Mouse (Mus musculus): ENCODE measurements at regions not wholly inside any gene's neighbourhood (a gene's known extent, or its start where the extent isn't known, plus 50 kb on each side); places are given as distances from the start of the nearest gene placed in this dataset.

GRCm38 (mm10) chr4:152963001-152963400 lies 485.3 kb upstream of the Kcnab2 start:
- intact Hi-C loops (cut with DNase I) = no loop called here
- DNase-seq (ENCODE audit: low spot score in 2 of 2) = no peak

GRCm38 (mm10) chr4:152962165-152962564 lies 484.5 kb upstream of the Kcnab2 start:
- DNase-seq (ENCODE audit: low spot score in 2 of 2) = no peak

GRCm38 (mm10) chr4:152961677-152962076 lies 484.0 kb upstream of the Kcnab2 start:
- no peak for DNase-seq (ENCODE audit: low spot score in 2 of 2)
- intact Hi-C loops (cut with DNase I) = no loop called here

More at GRCm38 (mm10) chr4:152962165-152962564, 484.5 kb upstream of the Kcnab2 start:
- intact Hi-C loops (cut with DNase I) = no loop called here

DNA sequence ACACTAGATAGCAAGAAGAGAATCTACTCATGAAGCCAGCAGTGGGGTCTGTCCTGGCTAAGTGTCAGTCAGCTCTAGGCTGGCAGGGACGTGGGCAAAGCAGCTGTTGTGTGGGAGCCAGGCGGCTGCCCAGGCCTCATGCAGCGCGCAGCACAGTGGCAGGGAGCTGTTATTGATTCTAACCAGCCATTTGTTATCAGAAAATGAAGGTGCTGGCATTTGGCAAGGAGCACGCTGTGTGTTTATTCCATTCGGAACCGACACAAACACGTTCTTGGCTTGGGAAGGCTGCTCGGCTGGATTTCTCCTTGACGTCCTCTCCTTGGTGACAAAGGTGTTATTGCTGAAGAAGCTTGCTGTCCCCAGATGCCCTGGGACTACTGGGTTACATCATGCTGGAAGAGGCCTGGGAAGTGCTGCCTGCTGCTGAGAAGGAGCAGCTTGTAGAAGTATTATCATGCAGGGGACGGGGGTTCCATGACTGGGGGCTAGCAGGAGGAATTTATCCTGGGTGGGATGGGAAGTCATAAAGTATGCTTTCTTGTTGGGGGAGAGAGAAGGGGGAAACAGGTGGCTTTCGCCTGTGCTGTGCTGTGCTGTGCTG lies 482.1 kb upstream of the Kcnab2 start:
- intact Hi-C loops (cut with DNase I) = no loop called here
- peak; percentile 58 to 70 for DNase-seq (ENCODE audit: low spot score in 2 of 2)

- intact Hi-C loops (cut with DNase I) = no loop called here
- DNase-seq (ENCODE audit: low spot score in 2 of 2) = no peak
Measured at GRCm38 (mm10) chr4:152953237-152953974, 475.7 kb upstream of the Kcnab2 start.

GRCm38 (mm10) chr4:152948956-152949355 lies 471.3 kb upstream of the Kcnab2 start:
- intact Hi-C loops (cut with DNase I) = no loop called here
- no peak for DNase-seq (ENCODE audit: low spot score in 2 of 2)

GRCm38 (mm10) chr4:152941159-152941558 lies 463.5 kb upstream of the Kcnab2 start:
- DNase-seq (ENCODE audit: low spot score in 2 of 2) = no peak
- intact Hi-C loops (cut with DNase I) = no loop called here

GRCm38 (mm10) chr4:152936614-152937013 lies 458.9 kb upstream of the Kcnab2 start:
- no peak for DNase-seq (ENCODE audit: low spot score in 2 of 2)
- intact Hi-C loops (cut with DNase I) = no loop called here

GRCm38 (mm10) chr4:152935484-152935883 lies 457.8 kb upstream of the Kcnab2 start:
- intact Hi-C loops (cut with DNase I) = no loop called here
- DNase-seq (ENCODE audit: low spot score in 2 of 2) = no peak

DNA sequence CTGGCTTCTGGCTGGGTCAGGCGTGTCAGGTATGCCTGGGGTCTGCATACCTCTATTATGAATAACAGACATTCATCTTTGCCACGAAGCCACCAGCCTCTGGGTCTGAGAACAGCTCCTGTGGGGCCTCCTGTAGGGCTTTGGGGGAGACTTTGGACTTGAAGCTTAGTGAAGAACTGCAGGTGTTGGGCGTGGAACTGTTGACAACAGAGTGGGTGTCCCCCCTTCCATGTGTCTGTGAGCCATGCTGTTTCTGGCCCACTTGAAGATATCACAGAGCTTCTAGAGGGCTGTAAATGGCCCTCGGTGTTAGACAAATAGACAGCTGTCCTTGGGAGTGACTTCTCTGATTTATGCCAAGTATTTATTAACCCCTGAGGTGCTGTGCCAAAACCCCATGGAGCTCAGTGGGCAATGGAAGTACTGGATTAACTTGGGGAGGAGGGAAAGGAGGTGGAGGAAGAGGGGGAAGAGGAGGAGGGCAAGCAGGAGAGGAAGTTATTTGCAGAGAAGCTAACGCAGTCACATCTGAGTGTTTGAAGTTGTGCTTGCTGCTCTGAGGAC lies 450.8 kb upstream of the Kcnab2 start:
- intact Hi-C loops (cut with DNase I) = no loop called here

GRCm38 (mm10) chr4:152920261-152920660 lies 442.6 kb upstream of the Kcnab2 start:
- DNase-seq (ENCODE audit: low spot score in 2 of 2) = no peak
- intact Hi-C loops (cut with DNase I) = no loop called here

More for the DNA sequence above, 450.8 kb upstream of the Kcnab2 start:
- DNase-seq (ENCODE audit: low spot score in 2 of 2) = no peak

- DNase-seq (ENCODE audit: low spot score in 2 of 2) = no peak
- intact Hi-C loops (cut with DNase I) = no loop called here
Measured at GRCm38 (mm10) chr4:152919851-152920250, 442.2 kb upstream of the Kcnab2 start.

GRCm38 (mm10) chr4:152916576-152916975 lies 438.9 kb upstream of the Kcnab2 start:
- no peak for DNase-seq (ENCODE audit: low spot score in 2 of 2)
- intact Hi-C loops (cut with DNase I) = no loop called here

DNA sequence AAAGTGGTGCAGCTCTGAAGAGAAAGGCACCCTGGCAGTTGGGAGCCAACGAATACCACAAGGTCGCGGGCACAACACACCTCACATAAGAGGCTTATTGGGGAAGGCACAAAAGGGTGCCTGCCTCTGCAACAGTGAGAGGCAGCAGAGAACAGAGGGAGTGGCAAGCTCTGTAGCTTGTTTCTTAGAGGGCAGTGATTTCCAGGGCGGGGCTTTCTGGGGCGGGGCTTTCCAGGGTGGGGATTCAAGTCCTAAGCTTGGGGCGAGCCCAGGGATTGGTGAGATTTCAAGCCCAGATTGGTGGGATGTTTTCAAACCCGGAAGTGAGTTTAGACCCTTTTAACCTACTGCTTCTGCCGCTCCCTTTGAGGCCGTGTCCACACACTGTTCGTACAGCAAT lies 435.8 kb upstream of the Kcnab2 start:
- intact Hi-C loops (cut with DNase I) = no loop called here
- DNase-seq (ENCODE audit: low spot score in 2 of 2) = no peak

GRCm38 (mm10) chr4:152912846-152913245 lies 435.2 kb upstream of the Kcnab2 start:
- intact Hi-C loops (cut with DNase I) = no loop called here
- no peak for DNase-seq (ENCODE audit: low spot score in 2 of 2)

GRCm38 (mm10) chr4:152908235-152908634 lies 430.6 kb upstream of the Kcnab2 start:
- intact Hi-C loops (cut with DNase I) = no loop called here
- DNase-seq (ENCODE audit: low spot score in 2 of 2) = peak; percentile 51 to 62

DNA sequence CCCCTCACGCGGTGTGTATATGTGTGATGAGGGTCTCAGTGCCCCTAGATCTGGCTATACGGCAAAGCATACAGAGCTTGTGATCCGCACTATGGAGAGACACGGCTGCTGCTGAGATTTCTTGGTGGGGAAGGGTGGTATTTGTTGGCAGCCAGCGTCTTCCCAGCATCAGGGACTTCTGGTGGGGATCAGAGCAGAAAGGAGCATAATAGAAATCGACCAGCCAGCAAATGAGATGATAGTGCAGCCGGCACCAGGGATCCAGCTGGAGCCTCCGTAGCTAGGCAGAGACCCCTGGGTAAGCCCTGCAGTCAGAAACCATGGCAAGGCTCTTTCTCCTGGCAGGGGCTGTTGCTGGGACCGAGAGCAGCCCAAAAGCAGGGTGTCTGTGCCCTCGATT lies 425.2 kb upstream of the Kcnab2 start:
- intact Hi-C loops (cut with DNase I) = no loop called here

GRCm38 (mm10) chr4:152900049-152900448 lies 422.4 kb upstream of the Kcnab2 start:
- intact Hi-C loops (cut with DNase I) = no loop called here
- peak in 1 of 2 experiments; percentile 68 for DNase-seq (ENCODE audit: low spot score in 2 of 2)

More for the DNA sequence above, 425.2 kb upstream of the Kcnab2 start:
- no peak for DNase-seq (ENCODE audit: low spot score in 2 of 2)

DNA sequence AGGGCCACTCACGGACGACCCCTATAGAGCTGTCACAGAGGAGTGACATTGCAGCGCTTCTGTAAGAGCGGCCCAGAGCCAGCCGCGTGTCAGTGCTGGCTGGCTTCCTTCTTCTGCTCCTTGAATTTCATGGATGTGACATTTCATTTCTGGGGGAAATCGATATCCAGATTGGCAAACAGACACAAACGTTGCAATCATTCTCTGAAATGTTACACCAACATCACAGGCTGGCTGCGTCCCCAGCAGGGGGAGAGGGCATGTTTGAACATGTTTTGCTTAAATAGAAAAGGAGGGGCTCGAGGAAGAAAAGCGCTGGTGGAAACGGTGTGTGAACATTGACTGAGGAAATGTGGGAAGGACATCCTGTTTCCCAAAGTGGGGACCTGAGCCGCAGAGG lies 417.4 kb upstream of the Kcnab2 start:
- intact Hi-C loops (cut with DNase I) = no loop called here
- no peak for DNase-seq (ENCODE audit: low spot score in 2 of 2)

DNA sequence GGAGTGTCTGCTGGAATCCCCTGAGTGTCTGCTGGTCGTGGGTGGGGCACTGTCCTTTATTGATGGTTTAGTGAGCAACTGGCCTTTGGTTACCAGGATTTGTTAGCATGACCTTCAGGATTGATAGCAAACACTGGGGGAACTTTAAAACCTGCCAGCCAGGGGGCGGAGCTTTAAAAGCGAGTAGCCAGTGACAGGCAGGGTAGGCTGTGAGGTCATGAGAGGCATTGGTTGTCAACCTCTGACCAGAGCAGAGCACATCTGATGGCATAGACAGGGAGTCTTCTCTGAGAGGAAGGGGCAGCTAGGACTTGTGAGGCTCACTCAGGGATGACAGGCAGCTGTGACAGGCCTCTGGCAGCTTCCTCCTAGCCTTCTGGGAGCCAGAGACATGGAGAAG lies 415.3 kb upstream of the Kcnab2 start:
- intact Hi-C loops (cut with DNase I) = no loop called here
- no peak for DNase-seq (ENCODE audit: low spot score in 2 of 2)

- intact Hi-C loops (cut with DNase I) = no loop called here
- no peak for DNase-seq (ENCODE audit: low spot score in 2 of 2)
Measured at GRCm38 (mm10) chr4:152889211-152889610, 411.5 kb upstream of the Kcnab2 start.

All from left cerebral cortex, postnatal 25 days (tissue).